Mouse (Mus musculus) cerebellum, adult 11 months (tissue): ENCODE data around the gene Ankrd50.

ENCODE experiments used
- DNase-seq: peaks from one replicate; pipeline ENCODE4 v3.0.0; 2022

The Ankrd50 gene

DNA sequence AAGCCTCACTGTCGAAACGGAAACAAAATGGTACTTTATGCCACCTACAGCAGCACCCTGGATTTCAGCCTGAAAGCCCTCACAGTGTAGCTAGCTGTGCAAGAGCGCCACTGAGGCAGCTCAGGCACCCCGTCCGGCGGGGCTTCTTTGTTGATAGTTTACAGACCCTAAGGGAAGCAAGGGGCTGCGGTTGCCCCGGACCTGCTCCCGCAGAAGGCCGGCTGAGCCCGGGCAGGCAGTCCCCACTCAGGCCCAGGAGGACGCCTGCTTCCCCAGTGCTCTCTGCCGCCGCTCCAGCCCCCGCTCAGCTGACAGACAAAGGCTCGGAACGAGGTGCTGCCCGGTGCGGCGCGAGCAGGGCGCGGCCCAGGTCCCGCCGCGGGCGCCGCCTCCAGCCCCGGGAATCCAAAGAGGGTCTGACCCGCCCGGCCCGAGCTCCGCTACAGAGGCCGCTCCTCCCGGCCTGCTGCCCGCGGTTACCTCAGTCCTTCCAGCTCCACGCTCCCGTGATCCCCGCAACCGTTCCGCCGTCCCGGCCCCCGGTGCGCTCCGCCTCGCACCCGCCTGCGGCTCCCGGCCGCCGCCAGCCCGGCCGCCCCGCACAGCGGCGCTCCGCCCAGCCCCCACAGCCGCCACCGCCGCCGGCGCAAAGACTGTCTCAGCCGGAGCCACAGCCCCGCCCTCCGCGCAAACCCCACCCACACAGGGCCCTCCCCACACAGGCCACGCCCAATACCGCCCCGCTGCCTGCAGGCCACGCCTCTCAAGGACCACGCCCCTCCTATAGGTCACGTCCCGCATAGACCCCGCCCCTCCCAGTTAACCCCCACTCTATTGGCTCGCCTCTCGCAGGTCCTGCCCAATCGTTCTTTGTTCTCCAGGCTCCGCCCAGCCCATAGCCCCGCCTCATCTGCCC is at the start of gene Ankrd50:
Ankrd50 (minus strand) TSS at position 654 of the 916 bp plus-strand sequence.
- DNase-seq = peak; percentile 99

DNA sequence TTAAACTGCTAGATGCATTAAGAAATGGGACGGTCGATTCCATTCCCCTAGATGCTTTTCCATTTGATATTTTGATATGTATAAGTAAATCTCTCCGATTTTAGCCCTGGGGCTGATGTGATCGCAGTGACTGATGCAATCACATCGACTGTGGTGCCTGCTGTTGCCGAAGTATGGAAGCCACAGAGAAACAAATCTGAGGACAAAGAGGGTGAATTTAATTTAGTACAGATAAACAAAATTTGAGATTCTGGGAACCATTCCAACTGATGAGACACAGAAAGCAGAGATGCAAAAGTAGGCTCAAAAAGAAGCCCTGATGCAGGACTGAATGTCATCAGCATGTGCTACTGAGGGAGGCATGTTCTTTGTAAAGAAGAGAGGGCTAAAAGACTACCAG is 49.6 kb upstream of the Ankrd50 start:
- no peak for DNase-seq

DNA sequence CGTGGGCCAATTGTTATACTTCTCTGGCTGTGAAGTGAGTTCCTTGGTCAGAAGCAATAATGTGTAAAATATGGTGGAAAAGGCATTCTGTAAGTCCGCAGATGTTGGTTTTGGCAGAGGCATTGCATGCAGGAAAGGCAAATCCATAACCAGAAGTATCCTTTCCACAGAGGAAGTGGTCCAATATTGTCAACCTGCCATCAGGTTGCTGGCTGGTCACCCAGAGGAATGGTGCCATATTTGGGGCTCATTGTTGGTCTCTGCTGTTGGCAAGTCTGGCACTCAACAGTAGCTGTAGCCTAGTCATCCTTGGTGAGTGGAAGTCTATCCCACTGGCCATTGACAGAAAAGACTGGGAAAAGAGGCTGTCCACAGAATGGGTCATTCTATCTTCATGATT is 35.8 kb upstream of the Ankrd50 start:
- no peak for DNase-seq

DNA sequence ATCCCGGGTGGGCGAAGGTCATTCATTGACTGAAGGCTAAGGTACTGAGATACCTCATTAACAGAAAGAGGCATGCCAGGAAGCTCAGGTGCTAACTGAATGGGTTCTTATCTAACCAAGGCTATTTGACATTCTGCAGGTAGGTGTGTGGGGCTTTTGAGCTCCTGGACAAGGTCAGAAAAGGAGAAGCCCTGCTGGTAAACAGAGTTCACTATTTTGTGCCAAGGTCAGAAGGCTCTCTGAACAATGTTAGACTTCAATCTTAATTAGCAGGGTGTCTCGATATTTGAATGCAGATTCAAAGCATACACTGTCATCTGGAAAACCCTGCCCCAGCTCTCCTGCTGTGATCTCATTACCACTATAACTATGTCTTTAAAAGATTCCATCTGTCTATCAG is 35.3 kb upstream of the Ankrd50 start:
- no peak for DNase-seq

DNA sequence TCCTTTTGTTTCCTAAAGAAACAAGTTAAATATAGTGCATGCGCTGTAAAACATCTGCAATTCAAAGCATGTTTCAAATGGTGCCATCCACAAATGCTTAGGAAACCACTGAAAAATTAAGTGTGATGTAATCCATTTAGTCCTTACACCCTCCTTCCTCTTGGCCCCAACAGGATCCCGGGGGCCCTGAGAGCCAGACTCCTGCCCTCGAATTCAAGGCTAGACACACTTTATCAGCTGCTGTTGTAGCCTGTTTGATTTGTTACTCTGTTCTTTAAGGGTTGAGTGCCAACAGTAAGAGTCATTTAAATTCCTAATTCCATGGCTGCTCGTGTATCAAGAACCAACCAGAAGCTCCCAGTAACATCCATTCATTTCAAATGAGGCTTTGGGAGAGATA is 19.0 kb upstream of the Ankrd50 start:
- DNase-seq = no peak

DNA sequence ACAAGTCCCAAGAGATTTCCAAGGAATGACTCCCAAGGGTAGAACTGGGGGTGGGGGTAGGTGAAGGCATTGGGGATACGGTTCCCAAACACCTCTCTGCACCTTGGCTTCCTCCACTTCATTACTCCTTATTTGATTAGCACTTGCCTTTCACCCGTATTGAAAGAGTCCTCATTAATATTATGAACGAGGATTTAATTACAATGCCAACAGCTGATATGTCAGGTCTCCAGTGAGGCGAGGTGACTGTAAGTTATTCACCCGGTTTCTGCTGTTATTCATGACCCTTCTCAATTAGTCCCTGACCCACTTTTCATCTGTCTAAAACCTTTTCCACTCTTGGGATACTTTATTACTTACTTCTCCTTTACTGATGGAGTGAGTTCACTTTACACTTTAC is 17.5 kb upstream of the Ankrd50 start:
- no peak for DNase-seq

DNA sequence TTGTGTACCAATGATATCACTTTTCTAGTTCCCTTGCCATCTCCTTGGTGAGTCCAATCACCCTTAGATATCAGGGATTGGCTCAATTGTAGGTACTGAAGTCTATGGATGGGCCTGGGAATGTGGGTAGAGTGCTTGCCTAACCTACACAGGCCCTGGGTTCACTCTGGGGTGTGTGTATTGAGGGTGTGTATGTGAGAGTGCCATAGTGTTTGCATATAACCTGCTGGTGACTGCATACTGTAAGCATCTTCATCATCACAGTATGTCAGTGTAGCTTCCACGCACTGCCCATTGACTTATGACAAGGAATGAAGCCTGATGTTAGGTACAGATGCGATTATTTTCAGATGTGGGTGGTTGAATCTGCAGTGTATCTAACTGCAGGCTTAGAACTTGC is 17.1 kb upstream of the Ankrd50 start:
- DNase-seq = no peak

DNA sequence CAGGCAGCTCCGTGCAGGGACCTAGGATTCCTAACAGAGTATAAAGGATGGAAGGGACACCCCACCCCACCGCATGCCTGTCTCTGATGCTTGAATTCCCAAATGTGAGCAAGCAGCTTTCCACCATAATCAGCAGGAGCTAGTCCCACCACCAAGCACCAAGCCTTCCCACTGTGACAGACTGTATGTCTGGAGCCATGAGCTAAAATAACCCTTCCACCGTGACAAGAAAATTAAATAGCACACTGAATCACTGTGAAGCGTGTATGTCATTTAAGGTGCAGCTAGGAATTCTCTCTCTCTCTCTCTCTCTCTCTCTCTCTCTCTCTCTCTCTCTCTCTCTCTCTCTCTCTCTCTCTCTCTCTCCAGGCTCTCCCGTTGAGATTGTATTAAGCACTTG is 16.7 kb upstream of the Ankrd50 start:
- no peak for DNase-seq

DNA sequence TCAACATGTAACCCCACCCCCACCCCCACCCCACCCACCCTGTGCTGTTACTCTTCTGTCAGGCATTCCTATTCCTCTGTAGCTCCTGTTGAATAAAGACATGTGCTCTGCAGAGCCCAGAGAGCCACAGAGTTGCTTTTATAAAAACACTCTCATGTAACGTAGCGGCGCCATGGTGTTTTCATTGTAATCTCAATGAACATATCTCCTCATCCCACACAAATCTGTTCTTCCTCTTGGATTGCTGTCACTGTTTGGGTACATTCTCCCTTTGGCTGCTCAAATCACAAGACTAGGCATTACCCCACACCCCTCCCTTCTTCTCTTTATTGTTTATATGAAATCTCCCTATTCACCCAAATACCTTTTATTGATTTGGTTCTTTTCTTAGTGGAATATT is 13.9 kb upstream of the Ankrd50 start:
- no peak for DNase-seq

DNA sequence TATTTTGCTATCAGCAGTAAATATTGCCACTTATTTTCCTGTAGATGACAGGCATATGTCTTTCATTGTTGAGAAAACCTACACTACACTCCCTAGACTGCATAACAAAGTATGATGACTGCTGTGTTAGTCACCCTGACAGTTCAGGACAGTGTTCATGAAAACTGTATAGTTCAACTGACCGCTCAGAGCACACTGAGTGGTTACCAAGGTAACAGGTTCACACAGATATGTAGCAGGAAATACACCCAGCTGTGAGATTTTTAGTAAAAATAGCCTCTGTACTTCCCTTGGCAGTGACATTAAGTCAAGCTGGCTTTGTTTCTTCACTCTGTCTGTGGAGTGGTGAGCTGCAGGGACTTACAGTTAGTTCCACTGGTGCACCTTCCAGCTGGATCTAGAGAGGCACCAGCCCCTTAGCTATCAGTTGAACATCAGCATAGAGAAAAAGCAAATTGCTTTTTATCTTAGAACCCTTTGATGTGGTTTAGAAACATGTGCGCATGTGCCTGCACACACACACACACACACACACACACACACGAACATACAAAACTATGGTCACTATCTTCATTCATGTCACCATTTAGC is 12.2 kb upstream of the Ankrd50 start:
- DNase-seq = no peak

DNA sequence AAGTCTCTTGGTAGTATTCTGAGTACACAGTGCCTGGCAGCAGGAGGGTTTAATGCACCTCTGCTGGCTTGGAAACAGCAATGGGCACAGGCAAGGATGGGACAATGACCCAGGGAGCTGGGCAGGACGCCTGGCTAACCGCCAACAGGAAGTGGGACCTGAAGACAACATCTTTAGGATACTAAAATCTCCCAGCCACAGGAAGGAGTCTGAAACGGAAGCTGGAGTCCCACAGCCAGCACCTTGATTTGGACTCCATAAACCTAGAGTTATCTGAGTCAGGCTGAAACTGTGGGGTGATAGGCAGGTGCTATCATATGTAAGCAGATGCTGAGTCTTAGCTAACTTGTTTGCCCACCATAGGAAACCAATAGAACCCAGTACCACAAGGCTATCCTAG is 7.1 kb upstream of the Ankrd50 start:
- DNase-seq = no peak

DNA sequence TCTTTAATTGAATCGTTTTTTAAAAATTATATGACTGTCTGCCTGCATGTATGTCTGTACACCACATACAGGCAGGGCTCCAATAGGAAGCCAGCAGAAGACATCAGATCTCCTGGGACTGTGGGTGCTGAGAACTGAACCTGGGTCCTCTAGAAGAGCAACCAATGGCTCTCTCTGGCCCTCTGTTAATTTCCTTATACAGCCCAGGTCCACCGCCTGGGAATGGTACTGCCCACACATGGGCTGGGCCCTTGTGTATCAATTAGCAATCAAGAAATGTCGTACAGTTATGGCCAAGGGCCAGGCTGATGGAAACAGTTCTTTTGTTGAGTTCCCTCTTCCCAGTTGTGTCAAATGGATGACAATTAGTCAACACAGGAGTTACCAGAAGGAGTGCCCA is 6.6 kb upstream of the Ankrd50 start:
- no peak for DNase-seq

DNA sequence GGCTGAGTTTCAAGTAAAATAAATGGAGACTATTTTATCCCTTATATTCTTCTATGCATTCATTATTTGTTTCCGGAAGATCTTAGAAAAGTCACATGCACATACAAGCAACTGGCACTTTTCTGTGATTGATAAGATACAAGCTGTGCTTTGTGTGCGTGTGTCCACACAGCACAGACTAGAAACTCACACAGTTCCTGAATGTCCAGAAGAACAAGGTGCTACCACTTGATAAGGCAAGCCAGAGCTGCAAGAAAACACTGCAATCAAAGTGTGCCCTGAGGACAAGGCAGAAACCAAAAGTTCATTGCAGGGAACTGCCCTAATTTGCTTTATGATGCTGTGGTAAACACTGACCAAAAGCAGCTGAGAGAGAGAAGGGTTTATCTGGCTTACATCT is 6.1 kb upstream of the Ankrd50 start:
- no peak for DNase-seq

DNA sequence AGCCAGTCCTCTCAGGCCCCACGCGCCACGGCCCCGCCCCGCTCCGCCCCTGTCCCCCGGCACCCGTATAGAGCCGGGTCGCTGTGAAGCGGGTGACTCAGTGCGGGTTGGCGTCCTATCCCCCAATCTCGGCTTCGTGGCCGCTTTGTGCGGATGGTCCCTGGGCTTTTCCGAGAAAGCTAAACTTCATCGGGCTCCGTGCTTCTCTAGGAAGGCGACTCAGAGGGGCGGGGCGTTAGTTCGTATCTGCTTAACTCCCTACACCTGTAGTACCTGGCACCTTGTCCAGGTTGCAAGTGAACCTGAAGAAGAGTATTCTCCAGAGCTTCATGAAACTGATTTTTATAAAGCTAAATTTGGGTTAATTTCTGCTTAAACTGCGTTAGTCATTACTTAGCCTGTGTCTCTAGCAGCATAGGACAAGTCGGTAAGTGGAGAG is 482 bp upstream of the Ankrd50 start:
- no peak for DNase-seq

DNA sequence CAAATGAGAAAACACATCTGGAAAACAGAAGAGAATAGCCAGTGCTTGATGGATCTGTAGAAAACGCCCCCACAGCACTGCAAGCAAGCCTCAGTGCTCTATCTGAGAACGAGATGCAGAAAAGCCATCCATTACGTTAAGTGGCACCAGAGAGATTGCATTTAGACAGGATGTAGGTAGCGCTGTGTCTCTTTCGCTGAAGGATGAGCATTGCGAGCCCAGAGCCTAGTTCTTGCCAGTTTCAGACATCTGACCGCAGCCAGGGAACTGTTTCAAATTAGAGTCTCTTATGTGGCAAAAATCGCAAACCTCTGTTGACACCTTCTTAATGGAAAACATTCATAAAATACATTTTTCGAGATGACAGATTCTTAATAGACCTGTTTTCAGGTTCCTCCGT is 1.1 kb downstream of the Ankrd50 start:
- no peak for DNase-seq

DNA sequence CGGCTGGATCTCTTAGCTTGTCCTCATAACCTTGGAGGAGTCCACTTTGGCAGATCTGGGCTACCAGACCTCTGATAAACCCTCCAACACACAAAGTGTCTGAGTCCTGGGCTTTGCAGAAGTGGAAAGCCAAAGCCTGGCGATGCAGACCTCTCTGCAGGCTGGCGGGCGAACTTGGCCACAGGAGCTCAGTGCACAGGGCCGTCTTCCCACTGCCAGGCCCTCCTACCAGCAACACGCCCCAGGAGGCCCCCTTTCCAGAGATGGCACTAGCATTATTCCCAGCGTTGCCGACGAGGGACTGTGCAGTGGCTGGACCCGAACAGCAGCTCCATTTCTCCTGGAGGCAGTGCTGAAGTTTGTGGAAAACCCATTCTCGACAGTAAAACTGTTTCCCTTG is 1.9 kb downstream of the Ankrd50 start:
- DNase-seq = peak; percentile 24

DNA sequence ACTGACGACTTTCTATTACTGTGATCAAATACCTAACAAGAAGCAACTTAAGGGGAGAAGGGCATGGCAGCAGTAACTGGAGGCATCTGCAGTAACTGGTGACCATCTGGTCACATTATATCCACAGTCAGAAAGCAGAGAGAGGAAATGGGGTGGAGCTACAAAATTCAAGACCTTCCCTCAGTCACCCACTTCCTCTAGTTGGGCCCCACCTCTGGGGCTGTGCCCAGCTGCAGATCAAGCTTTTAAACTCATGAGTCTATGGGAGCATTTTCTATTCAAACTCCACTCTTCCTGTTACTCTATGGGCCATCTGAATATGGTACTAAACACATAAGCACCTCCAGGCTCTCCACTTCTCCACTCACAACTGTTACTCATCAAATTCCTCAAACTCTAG is 3.5 kb downstream of the Ankrd50 start:
- DNase-seq = no peak

DNA sequence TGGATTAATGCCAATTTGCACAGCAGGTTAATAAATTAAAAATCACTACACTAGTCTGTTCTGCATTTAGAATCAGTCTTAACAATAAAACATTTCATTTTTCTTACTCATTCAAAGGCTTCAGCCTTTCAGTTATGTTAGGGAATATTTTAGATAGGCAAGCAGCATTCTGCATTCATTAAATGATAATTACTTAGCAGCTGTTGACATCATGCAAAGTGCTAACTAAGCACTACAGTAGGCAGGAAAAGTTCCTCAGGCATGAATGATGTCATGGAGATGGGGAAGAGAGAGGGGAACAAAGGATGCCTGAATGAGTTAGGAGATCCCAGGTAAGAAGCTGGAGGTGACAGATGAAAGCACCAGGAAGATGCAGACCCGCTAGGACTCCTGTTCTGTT is 6.7 kb downstream of the Ankrd50 start:
- no peak for DNase-seq

DNA sequence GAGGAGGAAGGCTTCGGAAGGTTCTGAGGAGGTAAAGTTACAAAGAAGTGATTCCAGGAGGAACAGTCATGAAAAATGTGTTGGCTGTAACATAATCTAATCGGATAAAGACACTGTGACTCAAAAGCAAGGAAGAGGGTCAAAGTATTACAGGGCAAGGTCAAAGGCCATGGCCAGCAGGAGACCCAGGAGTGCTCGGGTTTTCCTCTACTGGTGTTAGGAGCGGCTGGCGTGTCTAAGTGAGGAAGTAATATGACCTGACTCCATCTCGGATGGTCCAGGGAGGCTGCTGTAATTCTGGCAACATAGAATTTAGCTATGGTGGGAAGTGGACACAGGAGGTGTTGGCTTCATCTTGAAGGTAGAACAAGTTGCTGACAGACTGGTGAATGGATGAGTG is 9.1 kb downstream of the Ankrd50 start:
- no peak for DNase-seq

DNA sequence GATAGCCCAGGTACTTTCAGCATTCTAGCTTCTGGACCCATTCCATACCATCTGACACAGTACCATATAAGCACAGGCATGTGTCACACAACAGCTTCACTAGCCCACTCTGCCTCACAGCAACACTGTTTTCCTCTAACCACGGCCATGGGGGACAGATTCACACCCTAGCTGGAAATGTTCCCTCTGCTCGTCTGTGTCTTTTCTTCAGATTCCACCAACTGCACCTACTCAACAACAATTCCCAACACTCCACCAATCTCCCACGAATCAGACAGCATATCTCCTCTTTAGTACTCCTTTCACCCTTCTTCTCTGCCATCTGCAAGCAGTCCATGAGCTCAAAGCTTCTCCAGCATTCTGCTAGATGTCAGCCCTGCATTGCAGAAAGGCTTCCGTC is 11.5 kb downstream of the Ankrd50 start:
- no peak for DNase-seq

DNA sequence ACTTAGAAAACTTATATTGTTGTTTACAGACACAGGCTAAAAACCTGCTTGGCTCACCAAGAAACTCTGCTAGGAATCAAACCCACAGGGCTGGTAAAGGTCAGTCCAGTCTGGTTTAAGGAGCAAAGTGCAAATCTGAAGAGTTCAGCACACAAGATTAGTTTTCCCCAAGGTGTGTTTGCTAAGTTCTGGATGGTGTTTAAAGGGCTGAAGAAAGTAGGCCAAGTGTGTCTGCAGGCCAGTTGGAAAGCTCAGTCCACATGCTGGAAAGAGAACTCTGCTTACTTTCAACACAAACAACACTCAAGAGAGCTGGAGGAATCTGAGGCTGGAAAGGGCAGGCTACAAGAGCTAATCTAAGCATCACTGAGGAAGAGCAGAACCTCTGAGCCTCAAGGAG is 13.1 kb downstream of the Ankrd50 start:
- no peak for DNase-seq

DNA sequence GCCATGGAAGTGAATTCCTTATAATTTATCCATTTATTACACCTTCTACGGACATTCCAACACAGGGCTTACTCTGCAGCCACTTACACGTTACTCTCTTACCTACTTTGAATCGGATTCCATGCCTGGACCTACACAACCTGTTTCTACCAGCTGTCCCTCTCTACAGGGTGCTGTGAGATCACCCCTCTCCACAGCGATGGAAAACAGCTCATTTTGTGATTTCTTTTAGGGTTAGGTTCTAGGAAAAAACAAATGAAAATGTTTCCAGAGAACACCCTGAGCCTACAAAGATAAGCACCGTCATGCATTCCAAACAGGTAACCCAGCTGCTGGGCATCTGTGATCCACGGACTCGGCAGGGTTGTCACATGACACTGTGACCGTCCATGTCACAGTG is 16.5 kb downstream of the Ankrd50 start:
- DNase-seq = peak; percentile 51

DNA sequence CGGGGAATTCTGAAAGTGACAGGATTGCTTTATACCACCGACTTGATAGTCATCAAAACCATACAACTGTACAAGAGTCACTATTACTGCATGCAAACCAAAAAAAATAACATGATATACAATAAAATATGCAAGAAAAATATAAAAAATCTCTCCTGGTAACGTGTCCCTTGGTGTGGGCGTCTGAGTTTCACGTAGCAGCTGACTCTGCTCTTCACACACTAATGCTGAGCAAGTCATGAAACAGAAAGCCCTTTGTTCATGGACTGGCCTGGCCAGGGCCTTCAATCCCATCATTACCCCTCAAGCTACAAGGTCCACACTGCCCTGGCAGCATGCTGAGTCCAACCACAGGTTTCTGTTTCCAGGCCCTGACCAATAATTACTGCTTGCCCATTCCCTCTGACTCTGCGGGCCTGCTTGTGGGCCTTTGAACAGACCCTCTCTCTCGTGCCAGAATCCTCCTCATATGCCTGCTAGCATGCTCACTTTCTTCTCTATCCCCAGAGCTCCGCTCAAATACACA is 17.7 kb downstream of the Ankrd50 start:
- DNase-seq = no peak

DNA sequence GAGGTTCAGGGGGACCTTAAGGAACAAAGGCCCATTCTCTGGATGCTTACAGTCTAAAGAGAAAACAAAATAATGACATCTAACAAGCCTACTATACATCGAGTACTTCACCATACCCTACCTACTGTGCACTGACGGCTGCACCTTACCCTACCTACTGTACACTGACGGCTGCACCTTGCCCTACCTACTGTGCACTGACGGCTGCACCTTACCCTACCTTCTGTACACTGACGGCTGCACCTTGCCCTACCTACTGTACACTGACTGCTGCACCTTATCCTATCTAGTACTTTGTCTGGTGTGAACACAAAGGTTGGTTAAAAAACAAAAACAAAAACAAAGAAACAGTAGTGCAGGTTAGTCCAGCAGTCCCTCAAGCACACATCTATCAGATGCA is 18.5 kb downstream of the Ankrd50 start:
- DNase-seq = no peak
